Mouse (Mus musculus) heart, adult 2 months (tissue): ENCODE measurements around the gene Nup43.

ENCODE experiments used
- CTCF ChIP-seq: fragments of 200-600 bp; IDR thresholded peaks from 2 replicates; pipeline ENCODE4 v1.8.1; 2022; ENCODE audit warnings: antibody characterized with exemption, mild to moderate bottlenecking, moderate library complexity
- EP300 ChIP-seq: fragments of 200-500 bp; IDR thresholded peaks from 2 replicates; pipeline ENCODE4 v1.6.1; 2011; ENCODE audit warnings: low read depth, low read length, control low read depth; ENCODE audit not compliant: insufficient read depth
- POLR2A ChIP-seq: fragments of 200-500 bp; IDR thresholded peaks from 2 replicates; pipeline ENCODE4 v1.6.1; 2011; ENCODE audit warnings: mild to moderate bottlenecking, low read depth, low read length, control low read depth; ENCODE audit not compliant: insufficient read depth

DNA sequence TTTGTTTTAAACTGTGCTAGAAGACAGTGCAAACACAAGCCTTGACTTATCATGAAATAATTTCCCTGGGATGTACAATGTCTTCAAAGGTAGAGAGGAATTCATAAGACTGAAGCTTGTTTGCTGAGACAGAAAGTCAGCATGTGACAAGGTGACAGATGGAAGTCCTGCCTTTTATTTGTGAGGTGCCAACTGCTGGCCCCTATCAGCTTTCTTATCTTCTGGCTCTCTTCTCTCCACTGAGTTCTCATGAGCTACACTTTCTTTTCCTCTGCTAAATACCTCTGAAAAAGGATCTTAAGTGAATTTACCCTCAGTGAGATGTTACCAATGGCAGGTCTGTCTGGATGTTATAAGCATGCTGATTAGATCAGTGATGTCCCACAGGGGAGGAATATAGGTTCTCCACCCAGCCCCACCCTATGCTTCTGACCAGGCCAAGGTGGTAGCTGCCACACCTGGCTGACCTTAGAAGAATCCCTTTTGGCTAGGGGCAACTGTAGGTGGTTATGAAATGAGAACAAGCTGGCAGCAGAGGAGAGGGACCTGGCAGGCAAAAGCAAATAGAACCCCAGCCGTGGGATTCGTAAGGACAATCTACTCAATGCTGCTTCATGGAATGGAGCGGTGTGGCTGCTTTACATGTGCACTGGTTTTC, 43.3 kb upstream of the Nup43 start:
- TF ChIP-seq POLR2A (no peak), CTCF (no peak), EP300 (no peak)
